Mouse (Mus musculus) kidney, adult 2 months (tissue): ENCODE measurements at regions not wholly inside any gene's neighbourhood (a gene's known extent, or its start where the extent isn't known, plus 50 kb on each side); places are given as distances from the start of the nearest gene placed in this dataset.
"Not testable (repeated sequence)": the region's sequence is repeated elsewhere in the genome, so short reads cannot be mapped to it uniquely, and the experiment has no call there.

Source experiments
- DNase-seq: peaks from one replicate; pipeline ENCODE4 v3.0.0; 2021
- H3K27ac ChIP-seq: fragments of 200-500 bp; 2 replicates; pipeline ENCODE4 v1.5.1; 2012; ENCODE audit warnings: low read depth, low read length, control low read depth, inconsistent platforms; ENCODE audit not compliant: insufficient read depth
- H3K27me3 ChIP-seq: fragments of 200-500 bp; replicated peaks from 2 replicates; pipeline ENCODE4 v1.6.1; 2012; ENCODE audit warnings: mild to moderate bottlenecking, moderate library complexity, low read length, inconsistent platforms; ENCODE audit not compliant: control insufficient read depth, insufficient read depth
- H3K36me3 ChIP-seq: fragments of 200-500 bp; 2 replicates; pipeline ENCODE4 v1.6.1; 2012; ENCODE audit warnings: mild to moderate bottlenecking, moderate library complexity, low read length, inconsistent platforms; ENCODE audit not compliant: control insufficient read depth, insufficient read depth
- H3K4me1 ChIP-seq: fragments of 200-500 bp; 2 replicates; pipeline ENCODE4 v1.6.1; 2011; ENCODE audit warnings: low read length; ENCODE audit not compliant: control insufficient read depth, insufficient read depth
- H3K4me3 ChIP-seq: fragments of 200-500 bp; 2 replicates; pipeline ENCODE4 v1.5.1; 2011; ENCODE audit warnings: mild to moderate bottlenecking, low read depth, low read length, control low read depth; ENCODE audit not compliant: insufficient read depth
- CTCF ChIP-seq: fragments of 200-500 bp; conservative IDR thresholded peaks from 2 replicates; pipeline ENCODE4 v1.5.1; 2011; ENCODE audit warnings: low read depth, mild to moderate bottlenecking, control low read depth, low read length, moderate library complexity, mixed read lengths; ENCODE audit not compliant: insufficient read depth, insufficient read length
- WGBS: fragments of 180-500 bp; shearing (Covaris S2); methylation state at CpG from one replicate; pipeline ENCODE4 v1.1.7; 2018; 5-methylcytosine and 5-hydroxymethylcytosine counted together

- H3K27ac ChIP-seq, H3K36me3 ChIP-seq, H3K4me3 ChIP-seq, H3K27me3 ChIP-seq, DNase-seq, H3K4me1 ChIP-seq: not testable (repeated sequence)
- 26% methylated on average over 8 of the region's 8 CpGs for WGBS
- peak; percentile 40 for TF ChIP-seq CTCF
Observed at GRCm38 (mm10) chr13:68049731-68050130, 186.6 kb downstream of the BC048507 start.

- WGBS, result 71% methylated on average over 9 of the region's 9 CpGs
- not testable (repeated sequence) for H3K27ac ChIP-seq, H3K4me1 ChIP-seq, H3K36me3 ChIP-seq, H3K27me3 ChIP-seq, H3K4me3 ChIP-seq, DNase-seq
Observed at GRCm38 (mm10) chr13:68093311-68093710, 230.2 kb downstream of the BC048507 start.

- DNase-seq, H3K4me3 ChIP-seq, H3K27me3 ChIP-seq, H3K27ac ChIP-seq, H3K36me3 ChIP-seq, H3K4me1 ChIP-seq: not testable (repeated sequence)
- WGBS, result 78% methylated on average over 5 of the region's 5 CpGs
Observed at GRCm38 (mm10) chr13:68116786-68117185, 253.7 kb downstream of the BC048507 start.
